Mouse (Mus musculus) skeletal muscle tissue, adult 2 months (tissue): ENCODE results near the gene Arhgap24.

Experiments used
- DNase-seq: peaks from one replicate; pipeline ENCODE4 v3.0.0-alpha.2; 2012; ENCODE audit warnings: low read depth, low spot score

Arhgap24 gene

DNA sequence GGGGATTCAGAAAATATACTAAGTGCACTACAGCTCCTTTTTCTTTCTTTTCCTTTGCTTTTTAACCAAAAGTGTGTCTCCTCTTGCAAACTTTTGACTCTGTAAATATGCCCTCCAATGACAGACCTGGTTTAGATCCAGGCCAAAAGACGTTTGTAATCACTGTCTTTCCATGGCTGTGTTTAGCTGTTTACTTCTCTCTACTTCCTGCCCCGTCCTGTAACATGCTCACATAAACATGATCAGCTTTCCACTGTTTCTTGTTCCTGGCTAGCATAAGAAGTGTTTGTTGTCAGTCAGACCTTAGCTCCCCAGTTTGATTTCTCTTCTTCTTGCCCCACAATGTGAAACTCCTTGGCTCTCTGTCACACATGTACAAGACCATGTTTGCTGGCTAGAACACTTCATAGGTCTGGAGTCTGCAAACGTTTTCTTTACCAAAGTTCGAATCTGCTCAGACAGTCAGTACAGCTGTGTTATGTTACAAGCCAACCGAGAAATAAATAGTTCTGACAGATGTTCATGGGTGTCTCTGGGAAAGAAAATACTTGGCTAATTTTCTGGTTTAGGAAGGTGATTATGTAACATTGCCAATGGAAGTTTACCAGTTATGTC, 189.6 kb downstream of the Arhgap24 start:
- peak; percentile 71 for DNase-seq

GRCm38 (mm10) chr5:102675326-102675725, 194.1 kb downstream of the Arhgap24 start:
- DNase-seq: no peak

GRCm38 (mm10) chr5:102677176-102677575, 196.0 kb downstream of the Arhgap24 start:
- DNase-seq: no peak

GRCm38 (mm10) chr5:102687673-102688072, 206.5 kb downstream of the Arhgap24 start:
- peak; percentile 79 for DNase-seq

DNA sequence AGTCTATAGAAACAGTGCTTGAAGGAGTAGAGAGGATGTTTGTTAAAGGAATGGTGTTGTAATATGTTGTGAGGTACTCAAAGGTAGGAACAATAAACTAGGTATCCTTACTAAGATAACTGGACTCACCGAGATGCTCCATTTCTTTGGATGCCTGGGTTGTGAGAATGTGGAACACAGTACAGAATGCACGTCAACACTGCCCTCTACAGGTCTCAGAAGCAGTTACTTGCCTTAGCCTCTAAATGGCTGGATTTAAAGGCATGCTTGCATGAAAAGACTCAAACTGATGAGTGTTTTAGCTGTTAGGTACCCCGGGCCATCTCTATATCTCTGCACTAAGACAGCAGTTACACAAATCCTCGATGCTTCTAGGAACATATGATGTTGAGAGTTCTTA, 211.3 kb downstream of the Arhgap24 start:
- peak; percentile 70 for DNase-seq

DNA sequence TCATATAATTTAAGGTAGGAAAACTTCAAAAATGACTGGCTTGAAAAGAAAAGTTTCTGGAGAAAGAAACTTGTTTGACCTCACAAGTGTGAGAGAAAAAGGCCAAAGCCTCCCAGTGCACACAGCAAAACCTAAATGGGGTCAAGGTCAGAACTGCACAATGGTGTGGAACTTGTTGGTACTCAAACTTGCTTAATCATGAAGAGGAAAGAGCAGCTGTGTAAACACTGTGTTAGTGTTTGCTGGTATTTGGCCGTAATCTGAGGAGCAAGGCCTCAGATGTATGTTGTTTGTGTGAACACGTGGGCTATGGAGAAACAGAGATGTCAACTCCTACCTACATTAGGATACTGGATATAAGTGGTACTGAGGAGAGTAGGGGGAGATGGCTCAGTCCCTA, 212.0 kb downstream of the Arhgap24 start:
- DNase-seq: no peak

DNA sequence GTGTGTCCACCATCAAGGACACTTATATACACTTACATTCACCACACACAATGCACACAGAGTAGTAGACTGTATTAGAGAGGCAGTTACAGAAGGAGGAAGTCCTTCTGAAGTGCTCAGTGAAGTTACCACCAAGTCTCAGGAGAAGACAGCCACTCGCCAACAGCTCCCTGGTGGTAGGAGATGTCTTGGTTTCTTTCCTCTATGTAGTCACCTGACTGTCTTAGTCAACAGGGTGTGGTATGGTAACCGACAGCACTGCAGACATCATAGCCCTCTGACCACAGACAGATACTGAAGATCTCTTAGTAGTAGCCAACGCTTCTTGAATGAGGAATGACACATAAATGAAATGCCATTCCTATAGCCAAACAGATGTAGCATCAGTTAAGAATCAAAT, 212.7 kb downstream of the Arhgap24 start:
- no peak for DNase-seq

DNA sequence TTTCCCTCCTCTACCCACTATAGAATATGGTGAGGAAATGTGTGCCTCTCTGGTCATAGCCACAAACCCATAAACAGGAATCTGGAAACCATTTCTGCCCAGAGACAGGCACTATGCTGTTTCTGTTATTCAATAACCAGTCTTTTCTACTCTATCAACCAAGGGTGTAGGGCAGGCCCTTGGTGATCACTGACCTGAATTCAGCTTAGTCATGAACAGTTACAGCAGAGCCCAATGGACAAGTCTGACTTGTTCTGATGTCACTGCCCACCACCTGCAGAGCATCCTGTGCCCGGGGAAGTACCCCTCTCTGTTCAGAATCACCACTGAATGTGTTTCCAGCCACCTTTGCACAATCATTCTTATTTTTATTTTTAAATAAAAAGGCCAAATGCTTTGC, 216.6 kb downstream of the Arhgap24 start:
- no peak for DNase-seq

DNA sequence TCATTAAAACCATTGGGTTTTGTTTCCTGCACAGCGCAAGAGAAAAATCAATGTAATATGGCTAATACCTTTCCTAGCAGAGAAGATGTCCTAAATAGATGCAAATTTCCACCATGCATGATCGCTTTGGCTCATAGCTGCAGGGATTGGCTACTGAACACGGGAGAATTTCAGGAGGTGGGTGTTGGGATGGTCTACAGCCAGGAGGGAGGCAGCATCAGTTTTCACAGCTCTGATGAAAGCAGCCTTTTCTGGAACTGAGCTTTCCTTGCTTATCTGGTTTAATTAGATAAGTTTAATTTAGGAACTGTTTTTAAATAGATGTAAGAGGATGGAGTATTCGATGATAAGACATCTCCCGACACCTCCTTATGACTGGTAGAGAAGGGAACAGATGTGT, 217.2 kb downstream of the Arhgap24 start:
- DNase-seq: no peak

GRCm38 (mm10) chr5:102698891-102699290, 217.7 kb downstream of the Arhgap24 start:
- DNase-seq: peak; percentile 63

DNA sequence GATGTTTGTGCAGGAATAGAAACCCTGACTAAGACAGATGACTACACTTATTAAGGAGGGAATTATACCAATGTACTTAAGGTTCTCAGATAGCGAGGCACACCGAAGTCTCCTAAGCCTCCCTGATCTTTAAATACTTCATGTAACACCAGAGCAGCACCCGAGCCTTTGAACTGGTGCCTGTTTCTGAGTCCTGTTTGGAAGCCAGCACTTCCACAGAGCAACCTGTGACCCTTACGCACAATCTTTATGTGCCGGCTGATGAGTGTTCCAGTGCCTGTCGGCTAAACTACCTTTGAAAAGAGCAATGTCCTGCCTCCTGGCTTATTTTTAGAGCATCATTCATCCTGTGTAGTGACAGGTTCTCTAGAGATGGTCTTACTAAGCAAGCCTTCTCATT, 221.4 kb downstream of the Arhgap24 start:
- no peak for DNase-seq

DNA sequence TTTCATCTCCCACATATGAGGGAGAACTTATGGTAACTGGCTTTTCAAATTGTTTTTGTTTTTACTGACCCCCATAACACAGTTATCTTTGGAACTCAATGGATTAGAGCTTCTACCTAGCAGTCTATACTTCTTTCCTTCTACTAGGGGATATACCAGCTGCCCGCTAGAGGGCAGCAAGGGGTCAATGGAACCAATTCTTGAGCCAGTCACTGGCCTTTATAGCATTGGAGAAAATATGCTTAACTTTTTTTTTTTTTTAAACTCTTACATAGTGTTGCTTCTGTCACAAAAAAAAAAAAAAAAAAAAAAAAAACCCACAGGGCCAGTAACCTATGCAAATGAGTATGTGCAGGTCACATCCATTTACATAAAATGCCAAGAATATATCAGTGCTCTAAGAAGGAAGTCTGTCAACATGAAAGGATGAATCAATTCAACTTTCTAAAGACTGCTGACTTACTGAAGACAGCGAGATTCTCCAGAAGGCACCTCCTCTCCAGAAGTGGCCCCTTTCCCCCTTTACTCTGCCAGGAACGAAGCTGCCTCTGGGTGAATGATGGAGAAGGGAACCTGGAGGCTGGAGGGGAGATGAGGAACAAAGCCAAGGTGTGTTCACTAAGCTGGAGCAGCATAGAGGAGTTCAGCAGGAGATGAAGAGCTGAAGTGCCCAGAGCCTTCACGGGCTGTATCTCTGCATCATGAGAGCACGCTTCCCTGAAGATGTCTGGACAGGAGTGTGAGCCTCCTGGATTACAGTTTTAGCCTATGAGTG, 222.3 kb downstream of the Arhgap24 start:
- DNase-seq: peak; percentile 46

- DNase-seq: no peak
Measured at GRCm38 (mm10) chr5:102705170-102705569, 224.0 kb downstream of the Arhgap24 start.

DNA sequence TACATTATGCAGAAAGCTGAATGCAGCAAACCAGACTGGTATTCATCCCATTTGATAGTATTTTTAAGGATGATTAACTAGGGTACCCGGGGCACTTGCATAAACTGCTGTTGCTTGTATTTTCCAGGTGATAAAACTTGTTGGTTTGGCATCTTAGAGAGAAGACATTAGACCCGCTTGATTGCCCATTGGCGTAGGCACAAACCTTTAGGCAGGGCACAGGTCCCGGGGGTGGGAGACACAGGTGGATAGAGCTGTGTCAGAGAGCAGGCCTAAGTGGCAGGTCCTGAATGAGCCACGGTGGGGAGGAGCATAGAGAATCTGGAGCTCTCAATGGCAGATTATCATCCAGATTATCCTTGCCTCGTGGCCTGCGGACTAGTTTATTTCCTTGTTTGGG, 229.1 kb downstream of the Arhgap24 start:
- DNase-seq: no peak

GRCm38 (mm10) chr5:102719368-102719972, 238.3 kb downstream of the Arhgap24 start:
- DNase-seq: peak; percentile 25

- DNase-seq: no peak
Measured at GRCm38 (mm10) chr5:102723558-102723957, 242.4 kb downstream of the Arhgap24 start.

DNA sequence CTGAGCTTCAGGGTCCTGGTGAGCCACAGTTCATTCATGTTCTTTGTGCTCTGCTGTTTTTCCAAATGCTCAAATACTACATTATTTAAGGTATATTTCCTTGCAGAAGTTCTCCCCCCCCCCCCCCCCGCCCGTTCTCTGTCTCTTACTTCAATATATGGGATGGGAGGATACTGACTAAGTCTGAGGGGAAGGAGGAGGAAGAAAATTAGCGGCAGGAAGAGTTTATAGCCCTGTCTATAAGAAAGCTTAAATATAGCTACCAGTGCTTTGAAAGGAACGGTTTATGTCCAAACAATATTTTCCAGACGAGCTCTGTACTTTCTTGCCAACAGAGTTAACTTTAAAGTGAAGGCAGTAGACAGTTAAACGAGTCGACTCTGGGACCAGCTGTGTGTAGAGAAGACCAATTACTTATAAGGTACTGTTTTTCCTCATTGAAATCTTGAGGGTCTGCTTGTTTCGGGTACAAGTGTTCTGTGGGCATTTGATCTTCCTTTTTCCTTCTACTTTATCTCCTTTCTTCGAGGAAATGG, 243.7 kb downstream of the Arhgap24 start:
- DNase-seq: no peak

GRCm38 (mm10) chr5:102725365-102725764, 244.2 kb downstream of the Arhgap24 start:
- DNase-seq: no peak

GRCm38 (mm10) chr5:102726985-102727384, 245.8 kb downstream of the Arhgap24 start:
- DNase-seq: peak; percentile 25

DNA sequence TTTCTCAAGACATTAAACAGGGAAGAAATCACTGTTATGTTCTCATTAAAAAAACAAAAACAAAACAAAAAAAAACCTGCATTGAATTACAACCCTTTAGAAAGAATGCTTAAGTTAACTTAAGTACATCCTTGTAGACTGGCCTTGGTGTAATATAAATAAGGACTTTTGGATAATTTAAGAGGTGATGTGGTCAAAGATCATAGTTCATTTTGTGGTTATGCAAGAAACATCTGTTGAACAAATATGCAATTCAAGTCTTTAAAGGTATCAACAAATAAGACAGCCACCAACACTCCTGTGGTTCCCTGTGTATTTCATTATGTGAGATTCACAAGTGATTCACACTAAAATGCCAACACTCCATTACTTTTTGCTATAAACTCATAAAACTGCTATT, 247.3 kb downstream of the Arhgap24 start:
- DNase-seq: no peak

GRCm38 (mm10) chr5:102729476-102729875, 248.3 kb downstream of the Arhgap24 start:
- DNase-seq: no peak

DNA sequence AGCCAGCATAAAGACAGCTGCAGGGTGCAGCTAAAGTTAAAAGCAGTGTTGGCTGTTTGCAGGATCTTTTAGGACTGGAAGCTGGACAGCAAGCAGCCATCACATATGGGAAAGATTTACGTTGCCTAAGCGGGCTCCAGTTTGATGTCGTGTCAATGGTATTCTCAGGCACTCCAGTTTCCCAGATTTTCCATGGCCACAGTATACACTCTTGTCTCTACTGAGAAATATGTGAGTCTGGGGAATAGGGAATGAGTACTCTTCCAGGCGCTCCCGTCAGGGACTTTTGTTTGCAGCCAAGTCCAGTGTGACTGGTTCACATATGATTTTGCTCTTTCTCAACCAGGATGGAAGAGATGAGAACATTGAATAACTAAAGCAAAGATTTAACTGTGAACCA, 254.9 kb downstream of the Arhgap24 start:
- peak; percentile 63 for DNase-seq
